Mouse (Mus musculus): ENCODE results near the gene Ubb.

DNA sequence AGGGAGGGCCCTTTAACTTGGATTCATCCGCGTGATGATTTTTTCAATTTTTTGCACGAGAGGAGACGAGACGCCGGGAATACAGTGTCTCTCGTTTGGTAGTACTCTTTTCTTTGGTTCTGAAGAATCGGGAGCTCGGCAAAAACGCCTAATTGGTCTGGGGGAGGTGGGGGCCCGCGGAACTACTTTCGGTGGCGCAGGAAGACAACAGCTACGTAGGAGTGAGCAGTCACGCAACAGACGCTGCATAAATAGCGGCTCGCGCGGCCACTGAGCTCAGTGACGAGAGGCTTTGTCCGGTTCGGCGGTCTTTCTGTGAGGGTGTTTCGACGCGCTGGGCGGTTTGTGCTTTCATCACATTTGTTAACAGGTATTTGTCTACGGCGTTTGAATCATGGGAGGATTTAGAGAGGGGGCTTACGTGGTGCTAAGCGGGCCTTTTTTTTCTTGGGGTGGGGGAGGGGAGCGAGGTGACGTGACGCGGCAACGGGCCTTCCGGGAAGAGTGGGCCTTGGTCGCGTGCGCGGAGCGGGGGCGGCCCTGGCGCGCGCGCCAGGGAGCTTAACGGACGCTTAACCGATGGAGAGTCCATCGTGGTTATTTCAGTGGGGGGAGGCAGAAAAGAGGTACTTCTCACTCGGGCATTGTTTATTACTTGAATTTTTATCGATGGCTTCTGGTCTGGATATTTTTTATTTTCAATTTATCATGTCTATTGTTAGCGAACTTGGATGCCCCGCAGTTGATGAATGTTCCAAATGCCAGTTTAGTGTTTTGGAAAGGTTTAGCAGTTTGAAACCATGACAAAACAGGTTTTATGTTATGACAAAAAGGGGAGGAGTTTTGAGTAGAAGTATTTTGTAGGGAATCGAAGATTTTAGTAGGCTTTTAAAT lies 502 bp downstream of the Ubb start:
- TF ChIP-seq POLR2A (IDR thresholded peaks at IDR 0.05; ENCODE audit: control insufficient read depth, extremely low read depth, insufficient read depth, low read length, poor library complexity) (peak; percentile 98), CTCF (IDR thresholded peaks at IDR 0.05; ENCODE audit: borderline replicate concordance, control insufficient read depth, extremely low read depth, insufficient read depth, low read length, poor library complexity) (no peak)
